Mouse (Mus musculus) brain, embryonic 18.5 days (tissue): ENCODE data around the gene Gm3854.
A peak's percentile ranks its signal among the peaks of the same experiment; 100 is the strongest.

ENCODE experiments used
- DNase-seq: peaks from one replicate; pipeline ENCODE4 v3.0.0-alpha.2; 2012; ENCODE audit warnings: low read depth, low spot score

Gene Gm3854

GRCm38 (mm10) chr7:6386995-6387394 is 43.4 kb downstream of the Gm3854 start:
- no peak for DNase-seq

DNA sequence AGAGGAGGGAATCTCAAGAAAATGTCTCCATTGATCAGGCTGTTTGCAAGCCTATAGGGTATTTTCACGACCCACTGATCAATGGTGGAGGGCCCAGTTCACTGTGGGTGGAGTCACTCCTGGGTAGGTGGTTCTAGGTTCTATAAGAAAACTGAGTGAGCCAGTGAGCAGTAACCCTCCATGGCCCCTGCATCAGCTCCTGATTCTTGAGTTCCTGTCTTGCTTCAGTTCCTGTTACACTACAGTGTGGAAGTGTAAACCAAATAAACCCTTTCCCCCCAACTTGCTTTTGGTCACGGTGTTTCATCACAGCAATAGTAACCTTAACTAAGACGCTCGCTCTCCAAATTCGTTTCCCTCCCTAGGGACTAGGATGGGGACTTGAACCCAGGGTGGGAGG is 45.4 kb downstream of the Gm3854 start:
- no peak for DNase-seq

GRCm38 (mm10) chr7:6389449-6389848 is 45.9 kb downstream of the Gm3854 start:
- DNase-seq: no peak

DNA sequence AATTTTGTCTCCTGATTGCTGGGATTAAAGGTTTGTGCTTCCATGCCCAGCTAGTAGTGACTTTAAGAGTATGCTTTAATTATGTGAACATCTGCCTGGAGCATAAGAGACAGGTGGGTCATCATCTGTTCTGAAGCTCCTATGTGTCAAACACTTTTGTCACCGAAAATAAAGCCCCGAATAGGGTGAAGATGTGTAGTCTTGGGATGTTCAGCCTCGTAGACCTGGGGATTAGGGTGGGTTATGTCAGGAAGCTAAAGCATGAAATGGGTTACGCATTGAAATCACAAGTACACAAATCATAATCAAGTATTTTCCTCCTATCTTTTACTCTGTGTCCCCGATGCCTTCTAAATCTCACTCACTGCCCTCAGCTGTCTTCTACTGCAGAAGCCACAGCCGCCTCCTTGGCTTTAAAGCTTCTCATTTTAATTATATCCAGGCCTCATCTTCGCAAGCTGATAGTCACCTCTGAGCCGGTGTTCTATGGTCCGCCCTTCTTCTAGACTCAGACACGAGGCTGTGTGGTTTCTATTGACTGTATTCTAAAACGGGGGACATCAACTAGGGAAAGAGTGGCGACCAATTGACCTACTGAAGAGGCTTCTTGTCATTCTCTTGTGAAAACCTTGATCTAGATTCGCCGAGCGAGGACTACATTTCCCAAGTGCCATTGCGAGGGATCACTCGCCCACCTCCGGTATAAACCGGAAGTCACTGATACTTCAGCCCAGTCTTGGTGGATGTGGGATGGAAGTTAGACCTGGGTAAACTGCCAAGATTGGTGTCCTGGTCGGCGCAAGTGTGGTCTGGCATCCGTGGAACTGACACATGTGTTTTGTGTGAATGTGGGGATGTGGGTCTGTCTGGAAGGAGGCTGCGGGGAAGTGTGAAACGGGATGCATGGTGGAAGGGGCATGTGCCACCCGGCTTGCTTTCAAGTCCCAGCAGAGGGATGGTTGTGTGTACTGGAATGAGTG is 54.7 kb downstream of the Gm3854 start, which contains the start of gene Smim17:
TSS of gene Smim17 (plus strand) at position 720 of the 980 bp plus-strand sequence.
- DNase-seq: peak; percentile 37
